Mouse (Mus musculus) MEL (cell line): ENCODE data around the gene Slc25a33. TPM values are rescaled to one million over a fixed set of nuclear protein-coding genes. Genes with fewer than 3 reads are reported as not detected.
A peak's percentile ranks its signal among the peaks of the same experiment; 100 is the strongest.

Experiments used
- DNase-seq: peaks from one replicate; pipeline ENCODE4 v3.0.0; 2011; ENCODE audit warnings: low read depth, low spot score
- H3K27ac ChIP-seq: 2 replicates; pipeline ENCODE4 v1.5.1; 2012; ENCODE audit warnings: low read depth, mild to moderate bottlenecking, control low read depth, low read length, moderate library complexity; ENCODE audit not compliant: control insufficient read depth
- H3K27me3 ChIP-seq, 2 experiments: fragments of 150-350 bp in 1 of 2; sonication (generic) in 1 of 2; 2 replicates each; pipeline ENCODE4 v1.6.1; 2012; ENCODE audit warnings: low read length in 2 of 2, mild to moderate bottlenecking in 2 of 2, improper control_type of control experiment in 1 of 2, moderate library complexity in 1 of 2; ENCODE audit not compliant: insufficient read depth in 2 of 2, control insufficient read depth in 1 of 2
- H3K36me3 ChIP-seq, 2 experiments: 2 replicates each; pipeline ENCODE4 v1.6.1; 2012 to 2014; ENCODE audit warnings: low read length in 2 of 2, improper control_type of control experiment in 1 of 2, inconsistent platforms in 1 of 2, mild to moderate bottlenecking in 1 of 2; ENCODE audit not compliant: insufficient read depth in 2 of 2, control insufficient read depth in 1 of 2
- H3K4me1 ChIP-seq, 2 experiments: fragments of 150-350 bp in 1 of 2; sonication (generic) in 1 of 2; 2 replicates each; pipeline ENCODE4 v1.6.1; 2012; ENCODE audit warnings: low read length in 2 of 2, improper control_type of control experiment in 1 of 2, mild to moderate bottlenecking in 1 of 2; ENCODE audit not compliant: insufficient read depth in 2 of 2, control insufficient read depth in 1 of 2
- H3K4me3 ChIP-seq, 2 experiments: fragments of 150-350 bp in 1 of 2; sonication (generic) in 1 of 2; 2 replicates each; pipeline ENCODE4 v1.5.1; 2012; ENCODE audit warnings: low read depth in 2 of 2, low read length in 2 of 2, mild to moderate bottlenecking in 2 of 2, moderate library complexity in 2 of 2, control low read depth in 1 of 2, improper control_type of control experiment in 1 of 2; ENCODE audit not compliant: control insufficient read depth in 1 of 2, insufficient read depth in 1 of 2
- H3K79me2 ChIP-seq: 2 replicates; pipeline ENCODE4 v1.6.1; 2012; ENCODE audit warnings: mild to moderate bottlenecking, low read length, moderate library complexity; ENCODE audit not compliant: control insufficient read depth, poor library complexity, insufficient read depth
- H3K9ac ChIP-seq: 2 replicates; pipeline ENCODE4 v1.6.1; 2012; ENCODE audit warnings: low read depth, mild to moderate bottlenecking, control low read depth, low read length, moderate library complexity; ENCODE audit not compliant: control insufficient read depth, poor library complexity, severe bottlenecking
- H3K9me3 ChIP-seq: fragments of 150-350 bp; sonication (generic); replicated peaks from 2 replicates; pipeline ENCODE4 v1.6.1; 2012; ENCODE audit warnings: mild to moderate bottlenecking, low read length, improper control_type of control experiment, moderate library complexity; ENCODE audit not compliant: insufficient read depth
- E2F4 ChIP-seq: IDR thresholded peaks from 2 replicates; pipeline ENCODE4 v1.6.1; 2011; ENCODE audit warnings: low read depth, low read length, improper control_type of control experiment, borderline replicate concordance
- ELF1 ChIP-seq: IDR thresholded peaks from 2 replicates; pipeline ENCODE4 v1.6.1; 2014; ENCODE audit warnings: low read depth, mild to moderate bottlenecking, inconsistent platforms, low read length, improper control_type of control experiment, moderate library complexity
- ETS1 ChIP-seq: IDR thresholded peaks from 2 replicates; pipeline ENCODE4 v1.6.1; 2012; ENCODE audit warnings: low read depth, mild to moderate bottlenecking, inconsistent platforms, low read length, improper control_type of control experiment, moderate library complexity
- GABPA ChIP-seq: IDR thresholded peaks from 2 replicates; pipeline ENCODE4 v1.6.1; 2012; ENCODE audit warnings: low read depth, mild to moderate bottlenecking, inconsistent platforms, low read length, improper control_type of control experiment, moderate library complexity
- GATA1 ChIP-seq: IDR thresholded peaks from 2 replicates; pipeline ENCODE4 v1.6.1; 2011; ENCODE audit warnings: low read depth, low read length, improper control_type of control experiment
- HCFC1 ChIP-seq: IDR thresholded peaks from 2 replicates; pipeline ENCODE4 v1.6.1; 2012; ENCODE audit warnings: low read depth, mild to moderate bottlenecking, inconsistent platforms, low read length, improper control_type of control experiment, moderate library complexity
- JUND ChIP-seq: IDR thresholded peaks from 2 replicates; pipeline ENCODE4 v1.6.1; 2011; ENCODE audit warnings: low read depth, mild to moderate bottlenecking, improper control_type of control experiment, low read length
- MAFK ChIP-seq: IDR thresholded peaks from 2 replicates; pipeline ENCODE4 v1.6.1; 2011; ENCODE audit warnings: low read depth, mild to moderate bottlenecking, low read length, improper control_type of control experiment, borderline replicate concordance
- MAX ChIP-seq: IDR thresholded peaks from 2 replicates; pipeline ENCODE4 v1.6.1; 2011; ENCODE audit warnings: low read length, improper control_type of control experiment
- MEF2A ChIP-seq: IDR thresholded peaks from 2 replicates; pipeline ENCODE4 v1.6.1; 2014; ENCODE audit warnings: low read depth, mild to moderate bottlenecking, inconsistent platforms, low read length, improper control_type of control experiment; ENCODE audit not compliant: poor library complexity, insufficient replicate concordance, severe bottlenecking; ENCODE audit errors: extremely low read depth
- MYB ChIP-seq: IDR thresholded peaks from 2 replicates; pipeline ENCODE4 v1.6.1; 2011; ENCODE audit warnings: mild to moderate bottlenecking, low read depth, low read length, improper control_type of control experiment
- NELFE ChIP-seq: IDR thresholded peaks from 2 replicates; pipeline ENCODE4 v1.6.1; 2011; ENCODE audit warnings: low read depth, low read length, improper control_type of control experiment
- NRF1 ChIP-seq: IDR thresholded peaks from 2 replicates; pipeline ENCODE4 v1.6.1; 2014; ENCODE audit warnings: low read depth, mild to moderate bottlenecking, inconsistent platforms, low read length, improper control_type of control experiment, moderate library complexity; ENCODE audit not compliant: poor library complexity, insufficient read depth, severe bottlenecking
- POLR2A ChIP-seq, 2 experiments: IDR thresholded peaks; 2 replicates each; pipeline ENCODE4 v1.6.1; 2011 to 2012; ENCODE audit warnings: low read length in 2 of 2, mild to moderate bottlenecking in 2 of 2, control low read depth in 1 of 2, improper control_type of control experiment in 1 of 2, low read depth in 1 of 2, moderate library complexity in 1 of 2; ENCODE audit not compliant: control insufficient read depth in 1 of 2, insufficient read depth in 1 of 2, poor library complexity in 1 of 2
- POLR2AphosphoS2 ChIP-seq: IDR thresholded peaks from 2 replicates; pipeline ENCODE4 v1.6.1; 2011; ENCODE audit warnings: low read length, improper control_type of control experiment
- RAD21 ChIP-seq: IDR thresholded peaks from 2 replicates; pipeline ENCODE4 v1.6.1; 2011; ENCODE audit warnings: mild to moderate bottlenecking, low read depth, low read length, improper control_type of control experiment
- SIN3A ChIP-seq: IDR thresholded peaks from 2 replicates; pipeline ENCODE4 v1.6.1; 2012; ENCODE audit warnings: low read length, improper control_type of control experiment, inconsistent platforms
- SMC3 ChIP-seq: IDR thresholded peaks from 2 replicates; pipeline ENCODE4 v1.6.1; 2011; ENCODE audit warnings: low read depth, low read length, improper control_type of control experiment
- TAL1 ChIP-seq: IDR thresholded peaks from 2 replicates; pipeline ENCODE4 v1.6.1; 2012; ENCODE audit warnings: mild to moderate bottlenecking, inconsistent platforms, low read length, moderate library complexity, mixed read lengths
- USF2 ChIP-seq, 2 experiments: IDR thresholded peaks; 2 replicates each; pipeline ENCODE4 v1.6.1; 2011 to 2012; ENCODE audit warnings: improper control_type of control experiment in 2 of 2, low read length in 2 of 2, borderline replicate concordance in 1 of 2, inconsistent platforms in 1 of 2, low read depth in 1 of 2, mild to moderate bottlenecking in 1 of 2; ENCODE audit not compliant: insufficient read depth in 1 of 2
- ZC3H11A ChIP-seq: IDR thresholded peaks from 2 replicates; pipeline ENCODE4 v1.6.1; 2012; ENCODE audit warnings: low read depth, mild to moderate bottlenecking, inconsistent platforms, low read length, improper control_type of control experiment
- ZNF384 ChIP-seq: IDR thresholded peaks from 2 replicates; pipeline ENCODE4 v1.6.1; 2012; ENCODE audit warnings: low read depth, mild to moderate bottlenecking, inconsistent platforms, low read length, improper control_type of control experiment
- polyA plus RNA-seq, 2 experiments: library from polyadenylated mRNA; stranded (reverse) in 1 of 2; unstranded in 1 of 2; fragments of >175 nt in 1 of 2; fragments of >200 nt in 1 of 2; gene quantifications; 2 replicates each; pipeline versions ENCODE4 v1.2.1 to v1.2.4; 2012; ENCODE audit warnings: low replicate concordance in 2 of 2, low read depth in 1 of 2; ENCODE audit not compliant: insufficient read length in 2 of 2, insufficient read depth in 1 of 2, missing spikeins in 1 of 2
- total RNA-seq: library from RNA; depleted of rRNA; stranded (reverse); fragments of 300-350 nt; gene quantifications from 2 replicates; pipeline ENCODE4 v1.2.3, GENCODE M21; 2012

Gene Slc25a33
- total and polyA plus RNA-seq, 3 experiments, result 20.6 to 103 (median 24.8) TPM

DNA sequence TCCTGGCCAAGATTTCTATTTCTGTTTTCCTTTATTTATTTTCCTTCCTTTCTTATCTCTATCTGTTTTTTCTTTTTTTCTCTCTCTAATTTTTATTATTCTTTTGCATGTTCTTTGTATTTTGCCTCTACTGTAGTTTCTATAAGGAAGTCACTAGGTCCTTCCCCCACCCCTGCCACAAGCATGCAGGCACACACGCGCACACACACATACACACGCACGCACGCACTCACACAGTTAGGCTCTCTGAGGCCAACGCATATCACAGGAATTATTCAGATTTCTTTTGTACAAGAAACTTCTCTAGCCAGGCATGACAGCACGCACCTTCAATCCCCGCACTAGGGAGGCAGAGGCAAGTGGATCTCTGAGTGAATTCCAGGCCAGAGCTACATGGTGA lies 68.1 kb downstream of the Slc25a33 start:
- Histone ChIP-seq H3K9me3 (no peaks in the 10 kb centered on the region), H3K4me3 (no peak overlapping the region), H3K9ac (no peak overlapping the region), H3K27ac (no peak overlapping the region), H3K27me3 (no peaks in the 10 kb centered on the region), H3K36me3 (peaks cover 0 to 7% of the 10 kb centered on the region in 2 experiments; a peak in 2 of 4 replicates), H3K4me1 (peaks cover 5 to 22% of the 10 kb centered on the region in 2 experiments; a peak in 3 of 4 replicates), H3K79me2 (peaks cover 3% of the 10 kb centered on the region)
- TF ChIP-seq RAD21 (no peak), ELF1 (no peak), ZNF384 (0 out of 2 replicates have a peak, but pooled peaks have one; percentile 17), HCFC1 (no peak), SIN3A (no peak)
- DNase-seq, result no peak

DNA sequence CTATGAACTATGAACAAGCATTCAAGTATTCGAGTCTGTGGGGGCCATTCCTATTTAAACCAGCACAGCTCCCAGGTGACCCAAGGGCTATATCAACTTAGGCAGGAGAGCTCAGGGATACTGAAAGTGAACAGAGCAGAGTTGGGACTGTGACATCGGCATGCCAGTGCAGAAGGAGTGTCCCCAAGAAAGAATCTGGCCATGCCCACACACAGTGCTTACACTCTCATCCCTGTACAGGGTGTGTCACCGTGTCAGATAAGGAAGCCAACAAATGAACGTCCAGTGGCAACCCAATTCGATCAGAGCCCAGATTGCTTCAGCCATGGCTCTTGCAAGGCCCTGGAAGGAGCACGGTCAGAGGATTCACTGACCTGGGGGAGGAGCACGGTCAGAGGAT lies 68.8 kb downstream of the Slc25a33 start:
- H3K4me1 ChIP-seq, result peaks cover 7 to 24% of the 10 kb centered on the region in 2 experiments; a peak in 3 of 4 replicates
- H3K27me3 ChIP-seq, result no peaks in the 10 kb centered on the region
- TF ChIP-seq E2F4, result no peak
- TF ChIP-seq ZC3H11A, result no peak
- TF ChIP-seq POLR2AphosphoS2, result no peak
- 0 out of 2 replicates have a peak, but pooled peaks have one; percentile 3 for TF ChIP-seq GATA1
- no peak overlapping the region for H3K27ac ChIP-seq
- peak; percentile 32 for DNase-seq
- H3K9ac ChIP-seq, result no peak overlapping the region
- no peaks in the 10 kb centered on the region for H3K9me3 ChIP-seq
- H3K79me2 ChIP-seq, result peaks cover 8% of the 10 kb centered on the region
- no peak overlapping the region for H3K4me3 ChIP-seq
- peaks cover 0 to 9% of the 10 kb centered on the region in 2 experiments; a peak in 2 of 4 replicates for H3K36me3 ChIP-seq

DNA sequence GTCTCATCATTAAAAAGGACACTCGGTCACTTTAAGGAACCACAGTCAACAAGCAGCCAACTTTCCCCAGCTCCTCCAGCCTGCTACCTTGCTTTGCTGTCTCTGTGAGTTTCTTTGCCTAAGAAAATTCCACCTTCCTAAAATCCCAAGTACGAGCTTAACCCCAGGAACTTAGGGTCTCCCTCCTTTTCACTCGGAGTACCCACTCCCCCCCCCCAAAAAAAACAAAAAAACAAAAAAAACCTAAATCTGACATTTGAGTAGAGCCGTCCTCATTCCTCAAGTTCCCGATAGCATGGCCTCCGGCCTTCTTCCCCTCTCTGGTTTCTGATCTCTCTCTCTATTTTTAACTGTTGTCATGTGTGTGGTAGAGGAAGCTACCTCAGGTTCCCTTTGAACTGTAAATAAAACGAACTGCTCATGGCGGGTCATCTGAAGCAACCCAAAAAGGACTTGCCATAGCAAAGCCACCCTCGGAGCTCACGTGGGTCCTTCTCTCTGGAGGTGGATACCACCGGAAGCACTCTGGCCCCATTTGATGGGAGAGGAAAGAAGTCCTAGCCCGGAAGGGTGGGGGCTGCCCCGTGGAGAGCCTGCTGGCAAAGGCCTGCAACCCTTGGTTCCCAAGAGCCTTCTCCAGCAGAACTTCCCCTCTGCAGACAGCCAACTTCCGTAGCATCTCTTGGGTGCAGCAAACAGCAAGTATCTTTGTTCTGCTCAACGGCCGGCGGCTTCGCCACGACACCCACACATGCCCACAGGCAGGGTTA lies 71.7 kb downstream of the Slc25a33 start, which contains the start of gene Pik3cd:
Pik3cd (minus strand) TSS at position 362 of the 770 bp plus-strand sequence.
- Histone ChIP-seq H3K27me3 (no peaks in the 10 kb centered on the region), H3K79me2 (peaks cover 17% of the 10 kb centered on the region), H3K9me3 (no peaks in the 10 kb centered on the region), H3K9ac (peak within 1 kb of the TSS; percentile 68), H3K4me1 (peaks cover 10 to 32% of the 10 kb centered on the region in 2 experiments), H3K27ac (peak within 1 kb of the TSS; percentile 89), H3K4me3 (peak within 1 kb of the TSS; percentile 47 to 56), H3K36me3 (peaks cover 0 to 15% of the 10 kb centered on the region in 2 experiments; a peak in 2 of 4 replicates)
- DNase-seq, result peak; percentile 91
- TF ChIP-seq TAL1, result no peak
- no peak for TF ChIP-seq ZNF384
- TF ChIP-seq POLR2A (IDR thresholded peaks at IDR 0.05; ENCODE audit: control insufficient read depth in 1 of 2, insufficient read depth in 1 of 2, low read depth in 1 of 2, low read length in 2 of 2, poor library complexity in 1 of 2), result peak in 1 of 2 experiments; percentile 77; a peak in 3 of 4 replicates
- TF ChIP-seq ETS1, result peak; percentile 47; the same call in 1 of the 2 replicates
- TF ChIP-seq MAFK, result no peak
- TF ChIP-seq USF2 (IDR thresholded peaks at IDR 0.05; ENCODE audit: borderline replicate concordance in 1 of 2, insufficient read depth in 1 of 2, low read depth in 1 of 2, low read length in 2 of 2), result no peak
- peak; percentile 55; the same call in 1 of the 2 replicates for TF ChIP-seq MYB
- TF ChIP-seq HCFC1, result peak; percentile 65; the same call in 1 of the 2 replicates
- 0 out of 2 replicates have a peak, but pooled peaks have one; percentile 38 for TF ChIP-seq E2F4
- TF ChIP-seq MAX, result peak; percentile 76
- TF ChIP-seq GABPA, result 0 out of 2 replicates have a peak, but pooled peaks have one; percentile 58
- no peak for TF ChIP-seq SMC3
- TF ChIP-seq JUND, result no peak
- no peak for TF ChIP-seq NRF1
- 0 out of 2 replicates have a peak, but pooled peaks have one; percentile 65 for TF ChIP-seq POLR2AphosphoS2
- 0 out of 2 replicates have a peak, but pooled peaks have one; percentile 11 for TF ChIP-seq MEF2A
- TF ChIP-seq NELFE, result peak; percentile 76
